Mouse (Mus musculus) small intestine, adult 2 months (tissue): Measurements from ENCODE around the gene Klrb1c.
"Not testable (repeated sequence)": the region's sequence is repeated elsewhere in the genome, so short reads cannot be mapped to it uniquely, and the experiment has no call there.

Experiments used
- CTCF ChIP-seq: fragments of 200-500 bp; IDR thresholded peaks from 2 replicates; pipeline ENCODE4 v1.5.1; 2012; ENCODE audit warnings: low read depth, mild to moderate bottlenecking, control low read depth, inconsistent platforms, low read length, moderate library complexity, mixed read lengths; ENCODE audit not compliant: insufficient replicate concordance, insufficient read length; ENCODE audit errors: extremely low read depth
- POLR2A ChIP-seq: fragments of 200-500 bp; IDR thresholded peaks from 2 replicates; pipeline ENCODE4 v1.6.1; 2012; ENCODE audit warnings: low read depth, mild to moderate bottlenecking, control low read depth, inconsistent platforms, low read length, moderate library complexity

- TF ChIP-seq CTCF, POLR2A: not testable (repeated sequence)
Measured at GRCm38 (mm10) chr6:128754748-128755401, 34.1 kb downstream of the Klrb1c start.
